Mouse (Mus musculus) Patski (cell line): ENCODE results near the gene App. TPM values are rescaled to one million over a fixed set of nuclear protein-coding genes. Genes with fewer than 3 reads are reported as not detected.

Source experiments
- ATAC-seq: fragments of 100-300 bp; one replicate; pipeline ENCODE4 v1.8.0; 2021
- CTCF ChIA-PET: fragments of 350-600 bp; sonication (Branson Sonifier 250); formaldehyde crosslinking; loops from one replicate; lab custom pipeline; 2022; ENCODE audit warnings: inconsistent platforms; lab: Charles Lee
- POLR2A ChIA-PET: fragments of 350-600 bp; sonication (Branson Sonifier 250); formaldehyde crosslinking; loops from one replicate; lab custom pipeline; 2022; ENCODE audit warnings: antibody characterized with exemption, inconsistent platforms; lab: Charles Lee
- DNase-seq: peaks from one replicate; pipeline ENCODE4 v3.0.0-alpha.2; 2011; ENCODE audit warnings: low read depth, low spot score
- H3K27me3 ChIP-seq: fragments of 371-371 bp; one replicate; pipeline ENCODE4 v1.5.1; 2021
- CTCF ChIP-seq: fragments of 100-300 bp; IDR thresholded peaks from one replicate; pipeline ENCODE4 v1.5.1; 2021
- in situ Hi-C: fragments of 300-500 bp; cut with MboI; formaldehyde crosslinking; loops from 3 replicates; pipeline ENCODE4 v1.11.1; 2018; ENCODE audit warnings: low pct_unique_long_range_greater_than_20kb, mixed read lengths
- polyA plus RNA-seq: library from polyadenylated mRNA; unstranded; gene quantifications from one replicate; pipeline ENCODE4 v1.2.3, GENCODE M21; 2021

App gene
- polyA plus RNA-seq, 1 experiment from 2014 or later = 1,235 TPM

DNA sequence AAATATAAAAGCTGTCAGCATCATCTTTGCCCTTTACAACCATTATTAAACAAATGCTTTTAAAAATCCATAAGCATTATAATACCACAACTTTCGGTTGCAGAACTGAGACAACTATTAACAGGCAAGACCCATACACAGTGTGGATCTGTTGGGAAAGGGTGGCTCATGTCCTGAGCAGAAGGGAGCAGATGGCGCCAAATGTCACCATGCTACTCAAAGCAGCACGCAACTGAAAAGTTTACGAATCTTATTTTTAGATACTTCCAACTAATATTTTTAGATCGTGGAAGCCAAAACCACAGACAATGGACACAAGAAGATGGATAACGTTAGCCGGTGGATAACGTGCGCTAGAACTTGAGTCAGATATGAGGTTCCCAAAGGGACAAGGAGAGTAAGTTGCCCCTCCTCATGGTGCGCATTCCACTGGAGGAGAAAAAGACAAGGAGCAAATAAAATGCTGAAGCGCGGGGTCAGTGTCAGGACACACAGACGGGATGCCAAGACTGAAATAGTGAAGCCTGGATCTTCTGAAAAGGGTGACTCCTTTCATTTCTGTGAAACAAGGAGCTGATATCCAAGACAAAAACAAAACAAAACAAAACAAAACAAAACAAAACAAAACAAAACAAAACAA lies 106.2 kb downstream of the App start:
- no peaks in the 10 kb centered on the region for H3K27me3 ChIP-seq
- TF ChIP-seq CTCF = no peak
- no peak for ATAC-seq
- POLR2A ChIA-PET = interaction anchor here (0.7 kb wide), 1 partner anchor 32 kb away, joined by 3 read pairs; no protein-coding TSS in a partner anchor
- DNase-seq = no peak
- CTCF ChIA-PET = no interaction called here
- in situ Hi-C loops = loop anchor here (10.0 kb wide), 1 partner anchor 97 kb away; no protein-coding TSS in a partner anchor

DNA sequence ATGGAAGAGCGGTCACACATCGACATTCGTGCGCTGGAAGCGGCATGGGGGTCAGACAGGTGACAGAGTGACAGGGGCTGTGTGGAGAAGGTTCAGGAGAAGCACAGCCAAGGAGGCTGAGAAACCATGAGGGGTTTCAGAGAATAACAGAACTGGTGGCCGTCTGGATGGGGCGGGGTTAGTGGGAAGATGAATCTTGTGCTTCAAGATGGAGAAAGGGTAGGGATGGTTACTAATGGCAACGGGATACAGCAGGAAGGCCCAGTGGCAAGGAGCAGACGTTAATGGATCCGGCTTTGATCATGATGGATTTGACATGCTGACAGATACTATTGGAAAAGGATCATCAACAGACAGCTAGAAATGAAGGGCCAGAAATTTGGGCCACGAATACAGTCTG lies 107.3 kb downstream of the App start:
- in situ Hi-C loops = loop anchor here (10.0 kb wide), 1 partner anchor 99 kb away; no protein-coding TSS in a partner anchor
- no peak for ATAC-seq
- ChIA-PET CTCF (no interaction called here), POLR2A (no interaction called here)
- DNase-seq = no peak
- no peaks in the 10 kb centered on the region for H3K27me3 ChIP-seq
- TF ChIP-seq CTCF = no peak

DNA sequence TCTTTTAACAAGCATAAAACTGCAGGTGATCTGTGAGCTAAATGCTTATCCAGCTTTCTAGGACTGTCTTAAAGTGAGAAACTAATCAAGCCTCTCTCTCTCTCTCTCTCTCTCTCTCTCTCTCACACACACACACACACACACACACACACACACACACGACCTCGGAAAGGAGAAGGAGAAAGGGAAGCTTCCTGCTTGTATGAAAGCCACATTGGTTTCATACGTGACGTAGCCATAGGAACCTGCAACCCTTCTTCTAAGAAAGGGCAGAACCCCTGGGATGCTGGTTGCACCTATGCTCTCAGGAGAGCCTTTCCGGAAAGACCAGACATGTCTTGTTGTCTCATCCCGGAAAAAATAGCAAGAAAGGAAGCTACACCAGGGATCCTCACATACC lies 108.8 kb downstream of the App start:
- TF ChIP-seq CTCF = no peak
- DNase-seq (no peak), ATAC-seq (no peak)
- H3K27me3 ChIP-seq = no peaks in the 10 kb centered on the region
- POLR2A ChIA-PET = interaction anchor here (0.6 kb wide), 2 partner anchors 18 to 111 kb away, joined by 3 to 4 read pairs; no protein-coding TSS in a partner anchor
- CTCF ChIA-PET = no interaction called here
- in situ Hi-C loops = loop anchor here (10.0 kb wide), 1 partner anchor 100 kb away; no protein-coding TSS in a partner anchor

DNA sequence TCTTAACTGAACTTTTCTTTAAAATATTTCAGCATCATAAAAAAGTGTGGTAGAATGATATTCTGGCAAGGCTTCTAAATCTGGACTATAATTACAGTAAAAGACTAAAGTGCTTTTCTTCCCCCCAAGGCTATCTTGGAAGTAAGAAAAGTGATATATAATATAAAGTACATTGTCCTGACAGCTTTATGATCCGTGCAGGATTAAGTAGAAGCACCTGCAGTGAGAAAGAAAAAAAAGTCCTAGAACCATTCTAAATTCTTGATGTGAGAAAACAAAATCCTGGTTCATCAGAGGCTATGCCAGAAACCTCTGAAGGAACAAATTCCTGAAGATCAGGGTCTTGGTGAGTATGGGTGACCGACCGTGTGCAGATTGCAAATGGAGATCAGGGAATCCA lies 110.8 kb downstream of the App start:
- in situ Hi-C loops = loop anchor here (10.0 kb wide), 1 partner anchor 102 kb away; no protein-coding TSS in a partner anchor
- POLR2A ChIA-PET = no interaction called here
- ATAC-seq (no peak), DNase-seq (peak; percentile 38)
- H3K27me3 ChIP-seq = no peaks in the 10 kb centered on the region
- CTCF ChIA-PET = no interaction called here
- TF ChIP-seq CTCF = no peak

DNA sequence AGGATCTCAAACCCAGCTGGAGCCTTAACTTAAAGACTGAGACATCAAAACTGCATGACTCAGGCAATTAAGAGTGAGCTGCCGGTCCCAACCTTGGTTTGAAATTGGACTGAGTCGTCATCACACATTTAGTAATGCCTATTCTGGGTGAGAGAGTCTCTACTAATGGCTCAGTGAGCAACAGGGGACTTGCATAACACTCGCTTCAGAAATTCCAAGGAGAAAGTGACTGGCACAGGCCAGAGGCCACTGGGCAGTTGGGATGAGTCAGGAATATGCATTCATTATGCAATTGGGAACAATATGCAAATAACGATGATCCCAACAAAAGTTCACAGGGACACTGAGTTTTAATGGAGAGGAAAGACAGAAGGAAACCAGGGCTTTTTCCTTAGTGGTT lies 111.8 kb downstream of the App start:
- CTCF ChIA-PET = no interaction called here

DNA sequence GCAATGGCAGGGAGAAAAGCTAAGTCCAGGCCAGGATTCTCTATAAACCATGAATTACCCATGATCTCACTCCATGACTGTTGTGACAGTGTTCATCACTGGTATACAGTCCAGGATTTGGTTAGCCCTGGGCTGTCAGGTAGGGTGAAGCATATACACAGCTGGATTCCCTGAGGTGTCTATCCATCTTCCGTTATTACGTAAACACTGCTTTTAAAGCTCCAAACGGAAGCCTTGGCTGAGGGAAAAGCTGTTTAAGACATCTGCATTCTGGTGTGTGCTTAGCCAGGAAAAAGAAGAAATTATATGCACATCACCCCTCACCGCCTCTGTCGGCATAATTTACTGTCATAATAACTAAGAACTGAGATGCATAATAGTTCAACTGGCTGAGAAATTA lies 115.4 kb downstream of the App start:
- in situ Hi-C loops = no loop called here

More for the DNA sequence above, 111.8 kb downstream of the App start:
- in situ Hi-C loops = loop anchor here (10.0 kb wide), 1 partner anchor 103 kb away; no protein-coding TSS in a partner anchor
- no peaks in the 10 kb centered on the region for H3K27me3 ChIP-seq
- DNase-seq = peak; percentile 60
- POLR2A ChIA-PET = no interaction called here
- peak; percentile 97 for ATAC-seq
- no peak for TF ChIP-seq CTCF

DNA sequence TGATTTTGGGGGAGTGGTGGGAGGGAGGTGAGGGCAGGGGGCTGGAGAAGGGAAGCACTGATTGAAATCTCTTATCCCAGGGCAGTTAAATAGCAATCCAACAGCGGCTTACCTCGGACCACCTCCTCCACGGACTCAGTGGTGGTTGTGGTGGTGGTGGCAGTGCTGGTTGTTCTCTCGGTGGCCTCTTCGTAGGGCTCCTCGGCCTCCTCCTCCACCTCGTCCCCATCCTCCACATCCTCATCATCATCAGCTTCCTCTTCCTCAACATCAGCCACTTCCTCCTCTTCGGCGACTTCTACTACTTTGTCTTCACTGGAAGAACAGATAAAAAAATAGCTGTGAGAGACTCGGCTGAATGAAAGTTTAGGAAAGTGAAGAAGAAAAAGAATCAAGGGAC lies 117.4 kb downstream of the App start:
- ATAC-seq (no peak), DNase-seq (no peak)
- in situ Hi-C loops = no loop called here
- CTCF ChIA-PET = no interaction called here
- no peaks in the 10 kb centered on the region for H3K27me3 ChIP-seq
- POLR2A ChIA-PET = no interaction called here
- no peak for TF ChIP-seq CTCF

More for the DNA sequence above, 115.4 kb downstream of the App start:
- DNase-seq (no peak), ATAC-seq (no peak)
- ChIA-PET POLR2A (no interaction called here), CTCF (interaction anchor here (1.0 to 1.6 kb wide), 4 partner anchors 9 to 115 kb away, joined by 3 to 4 read pairs (median 3); partner anchors contain the start of gene App)
- no peaks in the 10 kb centered on the region for H3K27me3 ChIP-seq
- no peak for TF ChIP-seq CTCF

DNA sequence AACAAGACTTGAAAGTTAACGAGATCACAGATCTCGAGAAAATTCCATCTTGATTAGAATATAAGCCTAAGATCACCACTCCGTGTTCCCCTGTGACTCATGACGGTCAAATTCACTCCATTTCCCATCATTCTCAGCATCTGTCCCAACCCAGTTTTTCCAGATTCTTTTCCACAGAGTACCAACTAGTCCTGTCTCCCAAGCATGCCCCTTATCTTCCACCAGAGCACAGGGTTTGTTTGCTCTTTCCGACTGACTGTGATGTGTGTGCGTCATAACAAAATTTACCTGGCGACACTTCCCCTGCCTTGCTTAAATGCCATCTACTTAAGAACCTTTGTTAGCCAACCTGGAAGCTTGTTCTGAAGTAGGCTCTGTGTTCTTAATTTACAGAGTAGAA lies 119.6 kb downstream of the App start:
- no peak for ATAC-seq
- in situ Hi-C loops = no loop called here
- POLR2A ChIA-PET = no interaction called here
- DNase-seq = no peak
- H3K27me3 ChIP-seq = no peaks in the 10 kb centered on the region
- no peak for TF ChIP-seq CTCF
- CTCF ChIA-PET = no interaction called here

DNA sequence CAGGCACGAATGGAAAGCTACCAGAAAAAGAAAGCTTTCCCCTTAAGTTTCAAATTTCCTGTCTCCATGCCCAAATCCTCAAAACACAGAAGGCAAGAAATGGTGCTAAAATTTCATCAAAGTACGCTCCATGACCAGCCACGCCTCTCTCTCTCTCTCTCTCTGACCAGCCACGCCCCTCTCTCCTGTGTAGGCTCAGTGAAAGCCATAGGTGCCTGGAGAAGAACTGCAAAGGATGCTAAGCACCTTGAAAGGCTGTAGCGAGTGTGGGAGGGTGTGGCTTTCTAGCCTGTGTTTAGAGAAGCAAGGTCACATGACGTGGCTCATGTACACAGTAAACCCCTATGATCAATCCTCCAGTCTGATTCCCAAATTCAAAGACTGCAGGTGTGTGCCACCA lies 126.3 kb downstream of the App start:
- ChIA-PET POLR2A (interaction anchor here (0.6 kb wide), 1 partner anchor 109 kb away, joined by 3 read pairs; no protein-coding TSS in a partner anchor), CTCF (interaction anchor here (1.0 to 1.2 kb wide), 2 partner anchors 9 to 41 kb away, joined by 3 read pairs; no protein-coding TSS in a partner anchor)
- DNase-seq = no peak
- no peak for TF ChIP-seq CTCF
- no peak for ATAC-seq
- in situ Hi-C loops = no loop called here
- no peaks in the 10 kb centered on the region for H3K27me3 ChIP-seq

DNA sequence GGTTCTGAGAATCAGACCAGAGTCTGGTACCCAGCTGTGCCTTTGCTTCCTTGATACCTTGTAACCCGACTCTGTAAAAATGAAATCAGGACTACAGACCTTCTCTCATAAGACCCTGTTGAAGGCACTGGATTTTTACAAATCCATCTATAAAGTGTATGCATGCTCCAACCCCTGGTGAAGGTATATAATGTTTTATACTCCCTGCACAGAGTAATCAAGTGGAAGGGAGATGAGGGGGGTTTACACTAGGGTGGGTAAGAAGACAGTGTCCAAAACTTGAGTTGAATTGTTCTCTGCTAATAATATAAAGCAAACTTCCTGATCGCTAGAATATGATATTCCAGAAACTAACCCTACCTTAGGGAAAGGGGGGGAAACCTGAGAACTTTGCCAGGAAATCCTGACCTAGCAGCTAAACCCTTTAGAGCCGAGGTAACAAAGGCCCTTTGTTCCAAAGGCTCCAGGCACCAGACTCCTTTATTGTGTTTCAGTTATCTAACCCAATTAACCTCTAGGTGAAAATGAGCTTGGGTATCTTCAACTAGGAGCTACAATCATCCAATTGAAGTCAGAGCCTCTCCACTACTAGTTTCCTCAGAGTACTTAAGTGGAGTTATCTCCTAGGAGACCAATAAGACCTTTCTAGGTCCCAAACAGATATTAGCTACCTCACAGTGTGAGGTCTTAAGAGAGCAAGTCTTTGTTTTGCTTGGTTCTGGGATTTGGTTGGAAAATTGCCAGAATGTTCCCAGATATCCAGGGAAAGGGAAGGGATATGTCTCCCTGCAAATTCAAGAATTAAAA lies 132.2 kb downstream of the App start:
- ATAC-seq (no peak), DNase-seq (no peak)
- no peaks in the 10 kb centered on the region for H3K27me3 ChIP-seq
- POLR2A ChIA-PET = interaction anchor here (1.0 kb wide), 1 partner anchor 8 kb away, joined by 3 read pairs; no protein-coding TSS in a partner anchor
- in situ Hi-C loops = no loop called here
- no peak for TF ChIP-seq CTCF
- CTCF ChIA-PET = interaction anchor here (1.4 kb wide), 1 partner anchor 17 kb away, joined by 4 read pairs; no protein-coding TSS in a partner anchor
